Mouse (Mus musculus) forebrain, embryonic 16.5 days (tissue): ENCODE measurements around the gene Cdc123. TPM values are rescaled to one million over a fixed set of nuclear protein-coding genes. Genes with fewer than 3 reads are reported as not detected.

Experiments
- ATAC-seq: fragments of 200-750 bp; cut with Nextera tagmentation; 2 replicates; pipeline ENCODE4 v1.8.0; 2017; ENCODE audit warnings: mild to moderate bottlenecking, moderate library complexity
- H3K27ac ChIP-seq: fragments of 300-500 bp; sonication (generic); 2 replicates; pipeline ENCODE4 v1.5.1; 2014; ENCODE audit warnings: low read length, control low read depth
- H3K27me3 ChIP-seq: fragments of 300-500 bp; sonication (generic); replicated peaks from 2 replicates; pipeline ENCODE4 v1.6.1; 2014; ENCODE audit warnings: low read length; ENCODE audit not compliant: control insufficient read depth, insufficient read depth
- H3K36me3 ChIP-seq: fragments of 300-500 bp; sonication (generic); 2 replicates; pipeline ENCODE4 v1.6.1; 2014; ENCODE audit not compliant: control insufficient read depth, insufficient read depth
- H3K4me1 ChIP-seq: fragments of 300-500 bp; sonication (generic); replicated peaks from 2 replicates; pipeline ENCODE4 v1.6.1; 2014; ENCODE audit warnings: low read length; ENCODE audit not compliant: control insufficient read depth, insufficient read depth
- H3K4me2 ChIP-seq: fragments of 300-500 bp; sonication (generic); 2 replicates; pipeline ENCODE4 v1.6.1; 2014; ENCODE audit warnings: mild to moderate bottlenecking, low read length, control low read depth
- H3K4me3 ChIP-seq: fragments of 300-500 bp; sonication (generic); replicated peaks from 2 replicates; pipeline ENCODE4 v1.5.1; 2014; ENCODE audit warnings: mild to moderate bottlenecking, low read length, control low read depth
- H3K9ac ChIP-seq: fragments of 300-500 bp; sonication (generic); replicated peaks from 2 replicates; pipeline ENCODE4 v1.6.1; 2014; ENCODE audit warnings: low read depth, low read length, control low read depth
- H3K9me3 ChIP-seq: fragments of 300-500 bp; sonication (generic); 2 replicates; pipeline ENCODE4 v1.6.1; 2016; ENCODE audit warnings: low read length; ENCODE audit not compliant: control insufficient read depth
- WGBS: fragments of 180-500 bp; shearing (Covaris S2); extraction: QIAGEN DNeasy Blood & Tissue Kit; methylation state at CpG from one replicate; pipeline ENCODE4 v1.1.7; 2014; 5-methylcytosine and 5-hydroxymethylcytosine counted together
- polyA plus RNA-seq: library from polyadenylated mRNA; unstranded; fragments of >200 nt; fragmentation: Nextera tagmentation; extraction: Ambion mirVana; gene quantifications from 2 replicates; pipeline ENCODE4 v1.2.1, GENCODE M21; 2015

The Cdc123 gene
- polyA plus RNA-seq, result 294 and 308 TPM in 2 replicates

DNA sequence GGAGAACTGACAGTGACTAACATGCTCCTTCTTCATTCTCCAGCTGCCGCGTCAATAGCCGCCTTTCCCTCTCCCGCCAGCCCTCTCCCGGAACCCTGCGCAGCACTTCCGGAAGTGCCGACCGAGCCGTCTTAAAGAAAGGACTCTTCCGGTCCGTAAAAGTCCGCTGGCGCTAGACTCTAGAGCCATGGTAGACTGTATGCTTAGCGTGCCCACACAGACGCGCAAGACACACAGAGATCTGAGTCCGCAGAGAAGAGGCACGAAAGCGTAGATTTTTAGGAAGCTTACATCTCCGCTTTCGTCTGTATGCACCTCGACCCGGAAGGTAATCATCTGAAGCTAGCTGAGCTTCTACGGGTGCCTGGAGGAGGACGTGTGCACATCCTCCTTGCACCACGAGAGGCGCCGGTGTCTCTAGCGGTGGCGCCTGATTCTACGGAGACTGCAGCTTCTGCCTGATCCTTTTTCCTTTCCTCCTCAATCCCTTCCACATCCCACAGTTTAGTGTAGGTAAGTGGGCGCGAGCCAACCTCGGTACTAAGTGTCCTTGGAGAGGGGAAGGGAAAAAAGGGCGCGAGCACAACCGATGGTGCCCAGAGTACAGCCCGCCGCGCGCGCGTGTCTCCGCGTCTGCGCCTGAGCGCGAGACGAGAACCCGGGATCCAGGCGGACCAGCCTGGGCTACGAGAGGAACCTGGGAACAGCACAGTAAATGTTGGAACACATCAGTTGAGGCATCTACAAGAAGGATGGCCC lies at the start of gene Cdc123, which contains the start of gene Nudt5:
TSS of gene Cdc123 (minus strand) at position 292 of the 759 bp plus-strand sequence.
TSS of gene Nudt5 (plus strand) at position 147 of the 759 bp plus-strand sequence.
- Histone ChIP-seq H3K27ac (peak within 1 kb of the TSS; percentile 96), H3K36me3 (peaks cover 13% of the 10 kb centered on the region), H3K9me3 (no peaks in the 10 kb centered on the region), H3K4me1 (peaks cover 13% of the 10 kb centered on the region), H3K9ac (peak within 1 kb of the TSS; percentile 81), H3K4me3 (peak within 1 kb of the TSS; percentile 78), H3K27me3 (no peaks in the 10 kb centered on the region), H3K4me2 (peak within 1 kb of the TSS; percentile 79)
- peak; percentile 97 for ATAC-seq
- under 1% methylated on average over 53 of the region's 53 CpGs for WGBS

- Histone ChIP-seq H3K9ac (peak overlapping the region; percentile 93), H3K9me3 (no peaks in the 10 kb centered on the region), H3K4me2 (peak overlapping the region; percentile 74), H3K27me3 (no peaks in the 10 kb centered on the region), H3K36me3 (peaks cover 2% of the 10 kb centered on the region; the same call in 1 of the 2 replicates), H3K27ac (no peak overlapping the region), H3K4me3 (peak overlapping the region; percentile 95), H3K4me1 (peaks cover 8% of the 10 kb centered on the region)
- ATAC-seq, result 0 out of 2 replicates have a peak, but pooled peaks have one; percentile 14
- WGBS, result 40% methylated on average over 11 of the region's 11 CpGs
These were observed 49.3 kb upstream of the Cdc123 start for GRCm38 (mm10) chr2:5894296-5894695.

DNA sequence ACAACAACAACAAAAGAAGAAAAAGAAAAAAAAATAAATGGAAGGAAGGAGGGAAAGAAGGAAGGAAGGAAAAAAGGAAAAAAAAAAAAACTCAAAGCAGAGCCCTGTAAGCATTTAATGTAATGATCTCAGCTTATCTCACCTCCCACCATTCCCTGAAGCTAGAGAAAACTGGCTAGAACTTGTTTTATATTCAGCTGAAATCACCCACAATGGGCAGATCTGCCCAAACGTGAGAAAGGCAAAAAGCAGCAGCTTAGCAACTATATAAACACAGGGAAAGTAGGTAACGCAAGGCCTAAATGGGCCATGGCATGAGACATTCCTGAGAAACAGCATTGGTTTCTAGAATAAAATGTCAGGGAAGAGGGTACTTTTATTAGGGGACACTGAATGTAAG lies 44.4 kb upstream of the Cdc123 start:
- no peaks in the 10 kb centered on the region for H3K9me3 ChIP-seq
- H3K4me2 ChIP-seq, result no peak overlapping the region
- H3K27me3 ChIP-seq, result no peaks in the 10 kb centered on the region
- no peak overlapping the region for H3K4me3 ChIP-seq
- H3K4me1 ChIP-seq, result peaks cover 6% of the 10 kb centered on the region
- 72% methylated on average over 2 of the region's 2 CpGs for WGBS
- H3K9ac ChIP-seq, result no peak overlapping the region
- H3K27ac ChIP-seq, result no peak overlapping the region
- ATAC-seq, result no peak
- peaks cover 21% of the 10 kb centered on the region for H3K36me3 ChIP-seq

- Histone ChIP-seq H3K9me3 (no peaks in the 10 kb centered on the region), H3K9ac (no peak overlapping the region), H3K4me3 (no peak overlapping the region), H3K27me3 (no peaks in the 10 kb centered on the region), H3K4me1 (peaks cover 3% of the 10 kb centered on the region), H3K36me3 (peaks cover 22% of the 10 kb centered on the region), H3K27ac (no peak overlapping the region), H3K4me2 (no peak overlapping the region)
- 87% methylated on average over 5 of the region's 5 CpGs for WGBS
- ATAC-seq, result no peak
These were observed 43.9 kb upstream of the Cdc123 start for GRCm38 (mm10) chr2:5888865-5889264.

GRCm38 (mm10) chr2:5877446-5877845 lies 32.5 kb upstream of the Cdc123 start:
- no peak overlapping the region for H3K4me3 ChIP-seq
- H3K27me3 ChIP-seq, result no peaks in the 10 kb centered on the region
- ATAC-seq, result no peak
- peaks cover 48% of the 10 kb centered on the region for H3K36me3 ChIP-seq
- H3K9ac ChIP-seq, result no peak overlapping the region
- H3K4me2 ChIP-seq, result no peak overlapping the region
- H3K4me1 ChIP-seq, result no peaks in the 10 kb centered on the region
- H3K27ac ChIP-seq, result no peak overlapping the region
- H3K9me3 ChIP-seq, result no peaks in the 10 kb centered on the region
- WGBS, result 77% methylated on average over 3 of the region's 3 CpGs

DNA sequence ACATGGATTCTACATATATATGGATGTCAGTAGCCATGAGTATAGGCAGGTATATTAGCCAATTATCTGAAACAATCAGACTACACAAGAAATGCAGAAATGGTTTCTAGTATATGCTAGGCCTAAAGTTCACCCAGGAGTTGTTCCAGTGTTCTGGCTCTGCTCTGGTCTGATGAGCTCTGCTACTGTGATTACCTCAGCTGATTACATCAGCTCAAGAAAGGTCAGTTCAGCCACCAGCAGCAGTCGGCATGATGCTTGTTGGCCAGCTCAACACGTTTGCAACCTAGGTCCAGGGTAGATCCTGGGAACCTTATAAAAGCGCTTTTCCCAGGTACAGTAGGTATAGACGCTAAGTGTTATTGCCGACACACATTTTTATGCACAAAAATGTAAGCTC lies 24.8 kb upstream of the Cdc123 start:
- Histone ChIP-seq H3K36me3 (peaks cover 39% of the 10 kb centered on the region), H3K4me3 (no peak overlapping the region), H3K27me3 (no peaks in the 10 kb centered on the region), H3K9me3 (no peaks in the 10 kb centered on the region), H3K4me2 (no peak overlapping the region), H3K27ac (no peak overlapping the region), H3K4me1 (no peaks in the 10 kb centered on the region), H3K9ac (no peak overlapping the region)
- 92% methylated on average over 5 of the region's 5 CpGs for WGBS
- ATAC-seq, result no peak

DNA sequence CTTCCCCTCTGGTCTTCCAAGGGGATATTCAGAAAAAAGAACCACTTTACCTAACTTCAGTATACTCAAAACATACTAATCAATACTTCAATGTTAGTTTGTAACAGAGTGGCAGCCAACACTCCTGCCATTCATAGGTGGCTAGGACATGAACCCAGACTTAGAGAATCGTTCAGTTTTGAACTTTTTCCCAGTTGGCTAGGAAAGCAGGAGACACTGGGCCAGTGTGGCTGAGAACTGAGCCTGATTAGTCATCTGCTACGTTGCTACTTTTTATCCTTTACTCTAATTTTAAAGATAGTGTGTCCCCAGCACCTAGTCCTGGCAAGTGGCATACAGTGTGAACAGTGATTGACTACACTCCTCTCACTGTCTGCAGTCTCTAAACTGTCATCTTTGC lies 22.7 kb upstream of the Cdc123 start:
- no peaks in the 10 kb centered on the region for H3K9me3 ChIP-seq
- no peak overlapping the region for H3K9ac ChIP-seq
- 79% methylated on average over 2 of the region's 2 CpGs for WGBS
- H3K36me3 ChIP-seq, result peaks cover 26% of the 10 kb centered on the region
- H3K4me1 ChIP-seq, result no peaks in the 10 kb centered on the region
- no peaks in the 10 kb centered on the region for H3K27me3 ChIP-seq
- H3K4me3 ChIP-seq, result no peak overlapping the region
- H3K4me2 ChIP-seq, result no peak overlapping the region
- ATAC-seq, result no peak
- no peak overlapping the region for H3K27ac ChIP-seq

DNA sequence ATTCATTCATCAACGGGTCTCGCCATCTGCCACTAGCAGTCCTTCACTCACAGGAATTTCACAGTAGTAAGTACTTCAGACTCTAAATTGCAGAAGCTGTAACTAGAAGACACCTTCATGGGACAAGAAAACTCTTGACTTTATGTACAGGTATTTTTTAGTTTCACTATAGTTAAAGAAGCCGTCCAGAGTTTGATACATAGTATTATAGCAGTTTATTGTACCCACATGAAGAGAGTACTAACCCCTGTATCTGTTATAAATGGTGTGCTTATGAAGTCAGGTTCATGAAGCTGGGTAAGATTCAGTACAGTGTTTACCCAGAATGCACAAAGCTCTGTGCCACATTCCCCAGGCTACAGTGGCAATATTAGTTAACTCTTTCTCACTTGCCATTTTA lies 17.9 kb upstream of the Cdc123 start, which contains the start of gene Gm13199:
TSS of gene Gm13199 (minus strand) at position 101 of the 400 bp plus-strand sequence.
- Histone ChIP-seq H3K4me3 (no peak within 1 kb of the TSS), H3K4me1 (no peaks in the 10 kb centered on the region), H3K4me2 (no peak within 1 kb of the TSS), H3K9me3 (no peaks in the 10 kb centered on the region), H3K9ac (no peak within 1 kb of the TSS), H3K27ac (no peak within 1 kb of the TSS), H3K36me3 (peaks cover 14% of the 10 kb centered on the region), H3K27me3 (no peaks in the 10 kb centered on the region)
- no peak for ATAC-seq
- WGBS, result 89% methylated on average over 3 of the region's 3 CpGs

DNA sequence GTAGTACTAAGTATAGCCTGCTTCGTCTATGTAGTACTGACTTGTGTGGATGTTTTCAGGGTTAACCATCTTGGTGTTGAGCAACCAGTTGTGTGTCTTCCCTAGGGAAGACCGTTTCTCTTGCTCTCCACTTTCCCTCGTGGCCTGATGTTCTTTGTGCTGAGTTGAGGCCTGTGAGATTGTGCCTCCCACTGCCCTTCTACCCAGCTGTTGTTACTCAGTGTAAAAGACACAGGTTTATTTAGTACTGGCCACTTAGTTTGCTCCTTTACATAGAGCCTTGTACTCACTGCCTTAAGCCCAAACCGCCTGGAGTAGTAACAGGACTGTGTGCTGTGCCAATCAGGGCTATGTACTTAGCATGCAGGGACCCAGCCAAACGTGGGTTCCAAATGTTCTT lies 6.9 kb upstream of the Cdc123 start:
- WGBS, result 86% methylated on average over 5 of the region's 5 CpGs
- no peak overlapping the region for H3K4me2 ChIP-seq
- H3K4me1 ChIP-seq, result no peaks in the 10 kb centered on the region
- H3K9me3 ChIP-seq, result no peaks in the 10 kb centered on the region
- H3K9ac ChIP-seq, result no peak overlapping the region
- H3K36me3 ChIP-seq, result no peaks in the 10 kb centered on the region
- ATAC-seq, result no peak
- H3K27ac ChIP-seq, result no peak overlapping the region
- H3K4me3 ChIP-seq, result no peak overlapping the region
- H3K27me3 ChIP-seq, result no peaks in the 10 kb centered on the region
